Mouse (Mus musculus): ENCODE measurements around the gene Selplg.

- no peak for TF ChIP-seq CTCF (IDR thresholded peaks at IDR 0.05; ENCODE audit: insufficient read depth, low read length)
- no peak for TF ChIP-seq POLR2A (IDR thresholded peaks at IDR 0.05; ENCODE audit: borderline replicate concordance, extremely low read depth, low read depth, low read length)
These were observed 45.5 kb downstream of the Selplg start for GRCm38 (mm10) chr5:113786985-113787384.

Data from lung, adult 2 months (tissue).